Mouse (Mus musculus): ENCODE measurements around the gene Klhl25. TPM values are rescaled to one million over a fixed set of nuclear protein-coding genes. Genes with fewer than 3 reads are reported as not detected.

The Klhl25 gene
- 22.5 and 25.8 TPM in 2 replicates for polyA plus RNA-seq (2014; fragmentation: Nextera tagmentation; extraction: Ambion mirVana)

GRCm38 (mm10) chr7:75848115-75848775 lies at the start of gene Klhl25:
TSS of gene Klhl25 (plus strand) at chr7:75848310.
- Histone ChIP-seq H3K4me1 (replicated peaks; ENCODE audit: control insufficient read depth, insufficient read depth, low read length) (peaks cover 20% of the 10 kb centered on the region), H3K9me3 (ENCODE audit: control insufficient read depth, low read length) (no peaks in the 10 kb centered on the region), H3K27ac (ENCODE audit: low read depth, low read length) (peak within 1 kb of the TSS; percentile 62; the same call in 1 of the 2 replicates), H3K27me3 (ENCODE audit: control insufficient read depth, insufficient read depth, low read length) (no peaks in the 10 kb centered on the region), H3K9ac (ENCODE audit: low read length) (peak within 1 kb of the TSS; percentile 85), H3K4me2 (ENCODE audit: low read depth, low read length, severe bottlenecking) (peak within 1 kb of the TSS; percentile 85), H3K4me3 (ENCODE audit: low read depth, low read length) (peak within 1 kb of the TSS; percentile 84), H3K36me3 (ENCODE audit: control insufficient read depth, insufficient read depth, low read length) (no peaks in the 10 kb centered on the region)
- ATAC-seq (replicated peaks; ENCODE audit: low FRiP score) (peak; percentile 97), DNase-seq (ENCODE audit: low spot score) (peak; percentile 96)
- under 1% methylated on average over 60 of the region's 60 CpGs for WGBS

- H3K4me1 ChIP-seq (replicated peaks; ENCODE audit: control insufficient read depth, insufficient read depth, low read length): no peaks in the 10 kb centered on the region
- no peak overlapping the region for H3K4me2 ChIP-seq (ENCODE audit: low read depth, low read length, severe bottlenecking)
- ATAC-seq (replicated peaks; ENCODE audit: low FRiP score) (no peak), DNase-seq (ENCODE audit: low spot score) (no peak)
- H3K36me3 ChIP-seq (ENCODE audit: control insufficient read depth, insufficient read depth, low read length): no peaks in the 10 kb centered on the region
- WGBS: 78% methylated on average over 4 of the region's 4 CpGs
- H3K27ac ChIP-seq (ENCODE audit: low read depth, low read length): no peak overlapping the region
- no peak overlapping the region for H3K4me3 ChIP-seq (ENCODE audit: low read depth, low read length)
- H3K9ac ChIP-seq (ENCODE audit: low read length): no peak overlapping the region
- H3K9me3 ChIP-seq (ENCODE audit: control insufficient read depth, low read length): no peaks in the 10 kb centered on the region
- no peaks in the 10 kb centered on the region for H3K27me3 ChIP-seq (ENCODE audit: control insufficient read depth, insufficient read depth, low read length)
Measured at GRCm38 (mm10) chr7:75800530-75800929, 47.6 kb upstream of the Klhl25 start.

GRCm38 (mm10) chr7:75801022-75801421 lies 47.1 kb upstream of the Klhl25 start:
- Histone ChIP-seq H3K9me3 (ENCODE audit: control insufficient read depth, low read length) (no peaks in the 10 kb centered on the region), H3K27ac (ENCODE audit: low read depth, low read length) (no peak overlapping the region), H3K4me1 (replicated peaks; ENCODE audit: control insufficient read depth, insufficient read depth, low read length) (no peaks in the 10 kb centered on the region), H3K9ac (ENCODE audit: low read length) (no peak overlapping the region), H3K4me3 (ENCODE audit: low read depth, low read length) (no peak overlapping the region), H3K4me2 (ENCODE audit: low read depth, low read length, severe bottlenecking) (no peak overlapping the region), H3K27me3 (ENCODE audit: control insufficient read depth, insufficient read depth, low read length) (no peaks in the 10 kb centered on the region), H3K36me3 (ENCODE audit: control insufficient read depth, insufficient read depth, low read length) (no peaks in the 10 kb centered on the region)
- ATAC-seq (replicated peaks; ENCODE audit: low FRiP score): no peak
- WGBS: 95% methylated on average over 3 of the region's 3 CpGs
- no peak for DNase-seq (ENCODE audit: low spot score)

- no peak for ATAC-seq (replicated peaks; ENCODE audit: low FRiP score)
- no peaks in the 10 kb centered on the region for H3K4me1 ChIP-seq (replicated peaks; ENCODE audit: control insufficient read depth, insufficient read depth, low read length)
Measured at GRCm38 (mm10) chr7:75801621-75802358, 46.3 kb upstream of the Klhl25 start.

GRCm38 (mm10) chr7:75802887-75803286 lies 45.2 kb upstream of the Klhl25 start:
- no peak overlapping the region for H3K9ac ChIP-seq (ENCODE audit: low read length)
- no peak overlapping the region for H3K4me2 ChIP-seq (ENCODE audit: low read depth, low read length, severe bottlenecking)
- ATAC-seq (replicated peaks; ENCODE audit: low FRiP score) (no peak), DNase-seq (ENCODE audit: low spot score) (no peak)
- H3K36me3 ChIP-seq (ENCODE audit: control insufficient read depth, insufficient read depth, low read length): no peaks in the 10 kb centered on the region
- H3K9me3 ChIP-seq (ENCODE audit: control insufficient read depth, low read length): no peaks in the 10 kb centered on the region
- H3K4me3 ChIP-seq (ENCODE audit: low read depth, low read length): no peak overlapping the region
- WGBS: 79% methylated on average over 3 of the region's 3 CpGs
- no peaks in the 10 kb centered on the region for H3K4me1 ChIP-seq (replicated peaks; ENCODE audit: control insufficient read depth, insufficient read depth, low read length)
- no peaks in the 10 kb centered on the region for H3K27me3 ChIP-seq (ENCODE audit: control insufficient read depth, insufficient read depth, low read length)
- no peak overlapping the region for H3K27ac ChIP-seq (ENCODE audit: low read depth, low read length)

More at GRCm38 (mm10) chr7:75801621-75802358, 46.3 kb upstream of the Klhl25 start:
- no peak overlapping the region for H3K4me3 ChIP-seq (ENCODE audit: low read depth, low read length)
- 90% methylated on average over 5 of the region's 5 CpGs for WGBS
- no peak overlapping the region for H3K9ac ChIP-seq (ENCODE audit: low read length)
- H3K4me2 ChIP-seq (ENCODE audit: low read depth, low read length, severe bottlenecking): no peak overlapping the region
- no peaks in the 10 kb centered on the region for H3K36me3 ChIP-seq (ENCODE audit: control insufficient read depth, insufficient read depth, low read length)
- DNase-seq (ENCODE audit: low spot score): no peak
- no peaks in the 10 kb centered on the region for H3K9me3 ChIP-seq (ENCODE audit: control insufficient read depth, low read length)
- no peak overlapping the region for H3K27ac ChIP-seq (ENCODE audit: low read depth, low read length)
- H3K27me3 ChIP-seq (ENCODE audit: control insufficient read depth, insufficient read depth, low read length): no peaks in the 10 kb centered on the region

GRCm38 (mm10) chr7:75806161-75806560 lies 41.9 kb upstream of the Klhl25 start:
- no peaks in the 10 kb centered on the region for H3K36me3 ChIP-seq (ENCODE audit: control insufficient read depth, insufficient read depth, low read length)
- WGBS: 88% methylated on average over 4 of the region's 4 CpGs
- H3K4me1 ChIP-seq (replicated peaks; ENCODE audit: control insufficient read depth, insufficient read depth, low read length): no peaks in the 10 kb centered on the region
- ATAC-seq (replicated peaks; ENCODE audit: low FRiP score) (no peak), DNase-seq (ENCODE audit: low spot score) (no peak)
- no peak overlapping the region for H3K4me2 ChIP-seq (ENCODE audit: low read depth, low read length, severe bottlenecking)
- no peak overlapping the region for H3K27ac ChIP-seq (ENCODE audit: low read depth, low read length)
- no peak overlapping the region for H3K9ac ChIP-seq (ENCODE audit: low read length)
- H3K27me3 ChIP-seq (ENCODE audit: control insufficient read depth, insufficient read depth, low read length): no peaks in the 10 kb centered on the region
- no peak overlapping the region for H3K4me3 ChIP-seq (ENCODE audit: low read depth, low read length)
- H3K9me3 ChIP-seq (ENCODE audit: control insufficient read depth, low read length): no peaks in the 10 kb centered on the region

GRCm38 (mm10) chr7:75806711-75807110 lies 41.4 kb upstream of the Klhl25 start:
- Histone ChIP-seq H3K36me3 (ENCODE audit: control insufficient read depth, insufficient read depth, low read length) (no peaks in the 10 kb centered on the region), H3K9me3 (ENCODE audit: control insufficient read depth, low read length) (no peaks in the 10 kb centered on the region), H3K4me2 (ENCODE audit: low read depth, low read length, severe bottlenecking) (no peak overlapping the region), H3K4me3 (ENCODE audit: low read depth, low read length) (no peak overlapping the region), H3K27me3 (ENCODE audit: control insufficient read depth, insufficient read depth, low read length) (no peaks in the 10 kb centered on the region), H3K9ac (ENCODE audit: low read length) (no peak overlapping the region), H3K4me1 (replicated peaks; ENCODE audit: control insufficient read depth, insufficient read depth, low read length) (no peaks in the 10 kb centered on the region), H3K27ac (ENCODE audit: low read depth, low read length) (no peak overlapping the region)
- DNase-seq (ENCODE audit: low spot score): no peak
- no peak for ATAC-seq (replicated peaks; ENCODE audit: low FRiP score)
- WGBS: 60% methylated on average over 4 of the region's 4 CpGs

GRCm38 (mm10) chr7:75807460-75808304 lies 40.4 kb upstream of the Klhl25 start:
- H3K27me3 ChIP-seq (ENCODE audit: control insufficient read depth, insufficient read depth, low read length): no peaks in the 10 kb centered on the region
- no peak overlapping the region for H3K27ac ChIP-seq (ENCODE audit: low read depth, low read length)
- H3K4me1 ChIP-seq (replicated peaks; ENCODE audit: control insufficient read depth, insufficient read depth, low read length): no peaks in the 10 kb centered on the region
- ATAC-seq (replicated peaks; ENCODE audit: low FRiP score): no peak
- H3K9ac ChIP-seq (ENCODE audit: low read length): no peak overlapping the region
- 80% methylated on average over 15 of the region's 17 CpGs for WGBS
- no peak overlapping the region for H3K4me3 ChIP-seq (ENCODE audit: low read depth, low read length)
- H3K9me3 ChIP-seq (ENCODE audit: control insufficient read depth, low read length): no peaks in the 10 kb centered on the region
- DNase-seq (ENCODE audit: low spot score): peak; percentile 52
- no peak overlapping the region for H3K4me2 ChIP-seq (ENCODE audit: low read depth, low read length, severe bottlenecking)
- H3K36me3 ChIP-seq (ENCODE audit: control insufficient read depth, insufficient read depth, low read length): no peaks in the 10 kb centered on the region
